In the genomic region with DNA sequence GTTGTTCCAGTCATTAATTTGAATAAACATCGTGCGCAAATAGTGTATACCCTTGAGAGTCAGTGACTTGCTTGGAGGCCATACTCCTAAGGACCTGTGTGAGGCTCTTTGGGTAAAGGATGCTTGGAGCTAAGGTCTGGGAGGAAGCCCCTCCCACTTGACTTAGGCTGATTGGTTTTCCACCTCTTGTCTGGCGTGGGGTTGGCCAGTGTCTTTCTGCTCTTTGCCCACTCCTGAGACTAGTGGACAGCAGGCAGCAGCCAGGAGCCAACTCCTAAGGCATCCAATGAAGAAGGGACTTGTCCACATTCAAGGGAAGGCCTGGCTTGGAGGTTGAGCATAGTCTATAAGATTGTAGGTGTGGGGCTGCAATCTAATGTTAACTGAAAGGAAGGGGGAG, we compare ENCODE assay signal across 11 mouse cellular contexts. TPM values are rescaled to one million over a fixed set of nuclear protein-coding genes. Genes with fewer than 3 reads are reported as not detected.
A peak's percentile ranks its signal among the peaks of the same experiment; 100 is the strongest.
DNase-seq lines count a peak whose midpoint lies in the region; ATAC-seq lines count a peak whose summit lies in the region.
"Had no signal": no experiment of that assay in that cellular context is flagged by ENCODE, and none has a peak within 500 bp of the region (broad histone marks: within the 10 kb centered on the region; RNA-seq: fewer than 3 reads in every experiment).

No protein-coding gene starts in this region.

- no peak for ATAC-seq in heart, embryonic 11.5 days (replicated peaks; ENCODE audit: insufficient number of reproducible peaks, low FRiP score, low TSS enrichment)
- no peak for ATAC-seq in limb, embryonic 13.5 days (ENCODE audit: low FRiP score, low read depth)
- ATAC-seq: activated CD4-positive, CD25-positive, alpha-beta regulatory T cell, adult 4 months had no signal

- no peak overlapping the region for H3K27ac ChIP-seq in heart, embryonic 11.5 days (ENCODE audit: low read depth, low read length)
- no peak overlapping the region for H3K27ac ChIP-seq in limb, embryonic 13.5 days
- no peak overlapping the region for H3K27ac ChIP-seq in limb, embryonic 10.5 days
- H3K27ac ChIP-seq: liver, embryonic 15.5 days had no signal

- 62% methylated on average over 3 of the region's 3 CpGs for WGBS in heart, embryonic 11.5 days (ENCODE audit: insufficient replicate concordance)
- WGBS in limb, embryonic 13.5 days = 55% methylated on average over 3 of the region's 3 CpGs
- 56% methylated on average over 3 of the region's 3 CpGs for WGBS in limb, embryonic 10.5 days

- peaks cover 42% of the 10 kb centered on the region for H3K4me1 ChIP-seq in heart, embryonic 11.5 days (ENCODE audit: control insufficient read depth, insufficient read depth, low read length)
- peaks cover 36% of the 10 kb centered on the region for H3K4me1 ChIP-seq in limb, embryonic 13.5 days
- peaks cover 40% of the 10 kb centered on the region for H3K4me1 ChIP-seq in limb, embryonic 10.5 days

- H3K4me3 ChIP-seq in heart, embryonic 11.5 days (ENCODE audit: low read depth, low read length) = no peak overlapping the region
- 0 out of 2 replicates have a peak overlapping the region, but pooled peaks have one; percentile 77 for H3K4me3 ChIP-seq in limb, embryonic 13.5 days
- H3K4me3 ChIP-seq in limb, embryonic 10.5 days = no peak overlapping the region

- H3K36me3 ChIP-seq in heart, embryonic 11.5 days (ENCODE audit: control insufficient read depth, insufficient read depth, low read length) = no peaks in the 10 kb centered on the region
- H3K36me3 ChIP-seq in limb, embryonic 13.5 days = no peaks in the 10 kb centered on the region
- H3K36me3 ChIP-seq in limb, embryonic 10.5 days = no peaks in the 10 kb centered on the region
- H3K36me3 ChIP-seq: liver, embryonic 15.5 days had no signal

- no peak overlapping the region for H3K9ac ChIP-seq in heart, embryonic 11.5 days (ENCODE audit: low read depth, low read length)
- H3K9ac ChIP-seq in limb, embryonic 13.5 days = no peak overlapping the region
- H3K9ac ChIP-seq: liver, embryonic 15.5 days had no signal

- peak overlapping the region; percentile 94; the same call in 1 of the 2 replicates for H3K4me2 ChIP-seq in heart, embryonic 11.5 days
- H3K4me2 ChIP-seq in limb, embryonic 13.5 days (replicated peaks) = no peak overlapping the region

- H3K27me3 ChIP-seq in heart, embryonic 11.5 days (ENCODE audit: control insufficient read depth, insufficient read depth, low read length) = peaks cover 6% of the 10 kb centered on the region
- no peaks in the 10 kb centered on the region for H3K27me3 ChIP-seq in limb, embryonic 13.5 days
- H3K27me3 ChIP-seq in limb, embryonic 10.5 days (ENCODE audit: low read depth, poor library complexity, severe bottlenecking) = peaks cover 27% of the 10 kb centered on the region; the same call in 1 of the 2 replicates

- no peaks in the 10 kb centered on the region for H3K9me3 ChIP-seq in heart, embryonic 11.5 days (replicated peaks; ENCODE audit: control insufficient read depth, low read length)
- H3K9me3 ChIP-seq in limb, embryonic 13.5 days = no peaks in the 10 kb centered on the region
- no peaks in the 10 kb centered on the region for H3K9me3 ChIP-seq in limb, embryonic 10.5 days (replicated peaks)
- H3K9me3 ChIP-seq: liver, embryonic 15.5 days had no signal

- no peak for DNase-seq in heart, adult 18-20 months
- no peak for DNase-seq in limb, embryonic 10.5 days (ENCODE audit: low spot score)
- peak; percentile 51 for DNase-seq in NIH3T3 (ENCODE audit: low read depth)
- DNase-seq in cerebellum, postnatal 10 days = peak; percentile 78 to 82
- no peak for DNase-seq in spleen, adult 18-20 months
- DNase-seq in layer of hippocampus, postnatal 14 days (ENCODE audit: low spot score in 2 of 2) = no peak
- DNase-seq: thymus, adult 2 months had no signal

RNA-seq across cellular contexts. Expression of gene Epb41l1, which starts 53.4 kb away (rescaled TPM):
- polyA plus RNA-seq in heart, embryonic 11.5 days (2014; fragmentation: Nextera tagmentation; extraction: Ambion mirVana) = 1.6 and 2.3 TPM in 2 replicates
- total RNA-seq in heart, adult 18-20 months (2021) = 10 to 100 TPM in 1 of 2 experiments, 1 to 10 TPM in 1; 7.5 to 10.5 TPM
- 3.3 and 3.7 TPM in 2 replicates for polyA plus RNA-seq in limb, embryonic 13.5 days (2015; fragmentation: Nextera tagmentation; extraction: Ambion mirVana)
- 0.46 and 1.1 TPM in 2 replicates for polyA plus RNA-seq in limb, embryonic 10.5 days (2016; fragmentation: Nextera tagmentation; extraction: Ambion mirVana)
- 100 to 1,000 TPM; 299 to 316 TPM for total RNA-seq in layer of hippocampus, postnatal 14 days (2021)

Comparison
In these comparisons a context has a peak if more than half of its experiments do, and no peak if none do; other contexts are left out.
1. DNase-seq: peak in NIH3T3 (single experiment) and cerebellum, postnatal 10 days (2 of 2); none in heart, adult 18-20 months (0 of 2), limb, embryonic 10.5 days (single experiment), spleen, adult 18-20 months (0 of 2) and layer of hippocampus, postnatal 14 days (0 of 2).